Mouse (Mus musculus) erythroblast, embryonic 14.5 days (primary cell): ENCODE results near the gene Hsd3b6.

Experiments
- GATA1 ChIP-seq: IDR thresholded peaks from 2 replicates; pipeline ENCODE4 v1.6.1; 2012; ENCODE audit warnings: low read length, inconsistent platforms, mixed read lengths
- TAL1 ChIP-seq: IDR thresholded peaks from 3 replicates; pipeline ENCODE4 v1.6.1; 2012; ENCODE audit warnings: low read length, inconsistent platforms, mixed read lengths

DNA sequence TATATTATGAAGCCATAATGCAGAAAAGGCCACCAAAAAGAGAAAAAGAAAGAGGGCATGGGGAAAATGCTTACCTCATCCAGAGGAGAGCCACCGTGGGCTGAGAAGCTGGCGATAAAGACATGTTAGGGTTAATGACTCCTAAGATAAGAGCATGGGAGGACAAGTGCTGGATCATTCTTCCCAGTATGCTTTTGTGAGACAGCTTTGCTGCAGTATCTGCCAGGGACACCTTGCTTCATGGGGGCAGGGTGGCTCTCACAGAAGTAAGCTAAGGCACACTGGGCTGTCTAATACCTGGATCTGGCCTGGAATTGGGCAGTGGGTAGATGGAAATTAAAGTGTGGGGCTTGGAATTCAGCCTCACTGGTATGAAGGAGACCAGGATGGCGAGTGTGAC lies 40.9 kb upstream of the Hsd3b6 start:
- peak; percentile 97 for TF ChIP-seq GATA1
- peak; percentile 94 for TF ChIP-seq TAL1
